Mouse (Mus musculus): Measurements from ENCODE around the gene Inpp5f. TPM values are rescaled to one million over a fixed set of nuclear protein-coding genes. Genes with fewer than 3 reads are reported as not detected.
"Not testable (repeated sequence)": the region's sequence is repeated elsewhere in the genome, so short reads cannot be mapped to it uniquely, and the experiment has no call there.

Gene Inpp5f
- polyA plus RNA-seq (2011; ENCODE audit: insufficient read depth, insufficient read length, low replicate concordance, missing spikeins), result 3.9 and 14.7 TPM in 2 replicates

GRCm38 (mm10) chr7:128610897-128611798 is at the start of gene Inpp5f:
Gene Inpp5f (plus strand): TSS chr7:128611328.
- TF ChIP-seq POLR2A (IDR thresholded peaks at IDR 0.05; ENCODE audit: borderline replicate concordance, control insufficient read depth, low read depth, low read length) (peak; percentile 47; the same call in 1 of the 2 replicates), CTCF (IDR thresholded peaks at IDR 0.05; ENCODE audit: control insufficient read depth, insufficient read depth, low read length) (no peak)
- H3K4me1 ChIP-seq (ENCODE audit: control insufficient read depth, insufficient read depth, low read length), result no peaks in the 10 kb centered on the region; the same call in 1 of the 2 replicates
- peak within 1 kb of the TSS; percentile 64 for H3K27ac ChIP-seq (ENCODE audit: control insufficient read depth, insufficient read depth, low read depth, low read length, poor library complexity)
- H3K4me3 ChIP-seq (replicated peaks; ENCODE audit: control insufficient read depth, low read depth, low read length), result peak within 1 kb of the TSS; percentile 76
- under 1% methylated on average over 68 of the region's 68 CpGs for WGBS

GRCm38 (mm10) chr7:128563373-128563772 is 47.8 kb upstream of the Inpp5f start:
- Histone ChIP-seq H3K27ac (ENCODE audit: control insufficient read depth, insufficient read depth, low read depth, low read length, poor library complexity) (no peak overlapping the region), H3K4me3 (replicated peaks; ENCODE audit: control insufficient read depth, low read depth, low read length) (no peak overlapping the region), H3K4me1 (ENCODE audit: control insufficient read depth, insufficient read depth, low read length) (no peaks in the 10 kb centered on the region)
- WGBS, result 29% methylated on average over 4 of the region's 4 CpGs
- TF ChIP-seq CTCF (IDR thresholded peaks at IDR 0.05; ENCODE audit: control insufficient read depth, insufficient read depth, low read length) (peak; percentile 76), POLR2A (IDR thresholded peaks at IDR 0.05; ENCODE audit: borderline replicate concordance, control insufficient read depth, low read depth, low read length) (no peak)

DNA sequence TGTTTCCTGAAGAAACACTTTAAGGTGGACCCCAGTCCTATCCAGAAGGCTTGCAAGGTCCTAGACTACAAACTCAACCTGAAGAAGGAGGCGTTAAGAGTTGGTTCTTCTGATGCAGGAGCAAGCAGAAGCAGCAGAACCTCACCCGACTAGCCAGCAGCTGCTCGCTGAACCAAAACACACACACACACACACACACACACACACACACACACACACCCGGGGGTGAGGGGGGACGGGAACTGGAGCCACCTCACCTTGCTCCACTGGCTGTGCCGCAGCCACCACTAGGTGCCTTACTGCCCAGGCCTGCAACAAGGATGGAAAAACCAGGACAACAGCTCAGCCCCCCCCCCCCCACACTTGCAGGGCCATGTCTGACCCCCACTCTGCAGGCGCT is 44.8 kb upstream of the Inpp5f start:
- no peak for TF ChIP-seq POLR2A (IDR thresholded peaks at IDR 0.05; ENCODE audit: borderline replicate concordance, control insufficient read depth, low read depth, low read length)
- TF ChIP-seq CTCF (IDR thresholded peaks at IDR 0.05; ENCODE audit: control insufficient read depth, insufficient read depth, low read length), result no peak
- 73% methylated on average over 7 of the region's 7 CpGs for WGBS
- Histone ChIP-seq H3K4me1 (ENCODE audit: control insufficient read depth, insufficient read depth, low read length) (peaks cover 4% of the 10 kb centered on the region; the same call in 1 of the 2 replicates), H3K4me3 (replicated peaks; ENCODE audit: control insufficient read depth, low read depth, low read length) (no peak overlapping the region), H3K27ac (ENCODE audit: control insufficient read depth, insufficient read depth, low read depth, low read length, poor library complexity) (no peak overlapping the region; the same call in 1 of the 2 replicates)

DNA sequence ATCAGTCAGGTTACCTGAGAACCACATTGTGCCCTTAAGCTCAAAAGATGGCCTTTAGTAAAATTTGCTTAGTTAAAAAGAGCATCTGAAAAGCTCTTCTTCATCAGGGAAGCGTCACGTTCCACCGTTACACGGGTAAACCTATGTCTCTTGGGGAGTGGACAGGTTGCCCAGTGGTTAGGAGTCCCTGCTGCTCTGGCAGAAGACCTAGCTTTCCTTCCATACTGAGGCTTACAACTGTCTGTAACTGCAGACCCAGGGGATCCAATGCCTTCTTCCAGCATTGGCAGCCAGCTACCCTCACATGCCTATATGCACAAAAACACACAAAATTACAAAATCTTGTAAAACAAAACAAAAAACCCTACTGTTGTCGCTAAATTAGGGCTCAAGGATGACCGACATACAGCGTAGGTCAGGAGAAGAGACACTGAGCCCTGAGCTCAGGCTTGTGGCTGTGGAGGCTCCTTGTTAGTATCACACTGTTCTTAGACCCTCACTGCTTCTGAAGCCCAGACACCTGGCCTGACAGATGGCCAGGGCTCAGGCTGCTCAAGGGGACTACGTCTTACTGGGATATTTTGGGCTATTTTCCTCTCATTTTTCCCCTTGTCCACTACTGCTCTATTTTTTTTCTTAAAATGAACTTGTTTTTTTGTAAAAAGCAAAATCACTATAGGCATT is 43.4 kb upstream of the Inpp5f start:
- H3K4me1 ChIP-seq (ENCODE audit: control insufficient read depth, insufficient read depth, low read length), result peaks cover 4% of the 10 kb centered on the region; the same call in 1 of the 2 replicates
- no peak overlapping the region for H3K4me3 ChIP-seq (replicated peaks; ENCODE audit: control insufficient read depth, low read depth, low read length)
- H3K27ac ChIP-seq (ENCODE audit: control insufficient read depth, insufficient read depth, low read depth, low read length, poor library complexity), result no peak overlapping the region
- WGBS, result 90% methylated on average over 8 of the region's 8 CpGs
- TF ChIP-seq POLR2A (IDR thresholded peaks at IDR 0.05; ENCODE audit: borderline replicate concordance, control insufficient read depth, low read depth, low read length), result no peak
- TF ChIP-seq CTCF (IDR thresholded peaks at IDR 0.05; ENCODE audit: control insufficient read depth, insufficient read depth, low read length), result no peak

DNA sequence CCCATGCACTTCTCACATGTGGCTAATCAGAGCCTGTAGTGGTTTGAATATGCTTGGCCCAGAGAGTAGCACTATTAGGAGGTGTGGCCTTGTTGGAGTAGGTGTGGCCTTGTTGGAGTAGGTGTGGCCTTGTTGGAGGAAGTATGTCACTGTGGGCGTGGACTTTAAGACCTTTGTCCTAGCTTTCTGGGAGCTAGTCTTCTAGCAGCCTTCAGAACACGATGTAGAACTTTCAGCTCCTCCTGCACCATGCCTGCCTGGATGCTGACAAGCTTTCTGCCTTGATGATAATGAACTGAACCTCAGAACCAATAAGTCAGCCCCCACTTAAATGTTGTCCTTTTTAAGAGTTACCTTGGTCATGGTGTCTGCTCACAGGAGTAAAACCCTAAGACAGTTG is 41.7 kb upstream of the Inpp5f start:
- H3K4me1 ChIP-seq (ENCODE audit: control insufficient read depth, insufficient read depth, low read length); H3K27ac ChIP-seq (ENCODE audit: control insufficient read depth, insufficient read depth, low read depth, low read length, poor library complexity); H3K4me3 ChIP-seq (replicated peaks; ENCODE audit: control insufficient read depth, low read depth, low read length): not testable (repeated sequence)
- WGBS, result 77% methylated on average over 2 of the region's 2 CpGs

- TF ChIP-seq POLR2A (IDR thresholded peaks at IDR 0.05; ENCODE audit: borderline replicate concordance, control insufficient read depth, low read depth, low read length), result no peak
- no peak for TF ChIP-seq CTCF (IDR thresholded peaks at IDR 0.05; ENCODE audit: control insufficient read depth, insufficient read depth, low read length)
- WGBS, result 25% methylated on average over 8 of the region's 8 CpGs
- Histone ChIP-seq H3K27ac (ENCODE audit: control insufficient read depth, insufficient read depth, low read depth, low read length, poor library complexity) (no peak overlapping the region; the same call in 1 of the 2 replicates), H3K4me3 (replicated peaks; ENCODE audit: control insufficient read depth, low read depth, low read length) (no peak overlapping the region), H3K4me1 (ENCODE audit: control insufficient read depth, insufficient read depth, low read length) (peaks cover 5% of the 10 kb centered on the region; the same call in 1 of the 2 replicates)
These were observed 41.0 kb upstream of the Inpp5f start for GRCm38 (mm10) chr7:128569987-128570656.

DNA sequence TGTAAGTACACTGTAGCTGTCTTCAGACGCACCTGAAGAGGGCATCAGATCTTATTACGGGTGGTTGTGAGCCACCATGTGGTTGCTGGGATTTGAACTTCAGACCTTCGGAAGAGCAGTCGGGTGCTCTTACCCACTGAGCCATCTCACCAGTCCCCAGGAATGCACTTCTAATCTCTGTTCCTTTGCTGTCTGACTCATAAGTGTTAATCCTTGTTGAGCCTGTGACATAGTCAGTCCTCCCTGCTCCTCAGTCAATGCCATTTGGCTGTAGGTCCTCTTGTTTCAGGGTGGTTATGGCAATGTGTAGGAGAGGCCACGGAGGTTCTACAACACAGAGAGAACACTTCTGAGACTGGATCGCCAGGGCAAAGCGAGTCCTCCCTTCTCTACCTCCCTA is 40.5 kb upstream of the Inpp5f start:
- not testable (repeated sequence) for H3K4me3 ChIP-seq (replicated peaks; ENCODE audit: control insufficient read depth, low read depth, low read length); H3K4me1 ChIP-seq (ENCODE audit: control insufficient read depth, insufficient read depth, low read length)
- 83% methylated on average over 7 of the region's 7 CpGs for WGBS
- peak overlapping the region; percentile 38; the same call in 1 of the 2 replicates for H3K27ac ChIP-seq (ENCODE audit: control insufficient read depth, insufficient read depth, low read depth, low read length, poor library complexity)

DNA sequence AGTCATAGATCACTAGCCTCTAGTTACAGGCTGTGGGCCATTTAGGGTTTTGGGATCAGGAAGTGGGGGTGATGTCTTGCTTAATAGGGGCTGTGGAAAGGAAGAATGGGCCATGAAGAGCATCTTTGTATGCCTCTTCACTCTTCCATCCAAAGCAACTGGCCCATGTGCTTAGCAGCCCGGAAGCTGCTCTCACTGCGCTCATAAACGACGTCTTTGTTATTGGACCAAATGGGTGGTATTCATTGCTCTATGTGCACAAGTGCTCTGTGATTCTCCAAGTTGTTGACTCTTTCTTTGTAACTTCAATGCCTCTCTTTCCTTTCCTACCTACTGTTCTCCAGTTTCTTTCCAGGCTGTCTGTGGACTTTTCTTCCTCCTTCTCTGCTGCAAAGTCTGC is 39.1 kb upstream of the Inpp5f start:
- no peak for TF ChIP-seq POLR2A (IDR thresholded peaks at IDR 0.05; ENCODE audit: borderline replicate concordance, control insufficient read depth, low read depth, low read length)
- no peak for TF ChIP-seq CTCF (IDR thresholded peaks at IDR 0.05; ENCODE audit: control insufficient read depth, insufficient read depth, low read length)
- no peak overlapping the region for H3K4me3 ChIP-seq (replicated peaks; ENCODE audit: control insufficient read depth, low read depth, low read length)
- no peak overlapping the region for H3K27ac ChIP-seq (ENCODE audit: control insufficient read depth, insufficient read depth, low read depth, low read length, poor library complexity)
- H3K4me1 ChIP-seq (ENCODE audit: control insufficient read depth, insufficient read depth, low read length), result peaks cover 5% of the 10 kb centered on the region; the same call in 1 of the 2 replicates
- 85% methylated on average over 4 of the region's 4 CpGs for WGBS

Measured in bone marrow, adult 2 months (tissue).